Mouse (Mus musculus) lung, adult 2 months (tissue): ENCODE measurements around the gene Iqgap3.

Experiments
- CTCF ChIP-seq: fragments of 200-500 bp; IDR thresholded peaks from 2 replicates; pipeline ENCODE4 v1.5.1; 2011; ENCODE audit warnings: mild to moderate bottlenecking, low read length, control low read depth; ENCODE audit not compliant: insufficient read depth
- POLR2A ChIP-seq: fragments of 200-500 bp; IDR thresholded peaks from 2 replicates; pipeline ENCODE4 v1.6.1; 2011; ENCODE audit warnings: low read depth, mild to moderate bottlenecking, control low read depth, low read length, borderline replicate concordance; ENCODE audit errors: extremely low read depth

GRCm38 (mm10) chr3:88090616-88091015 is 8.8 kb downstream of the Iqgap3 start:
- TF ChIP-seq CTCF, result no peak
- TF ChIP-seq POLR2A, result no peak
